Mouse (Mus musculus): ENCODE measurements around the gene Rab20. TPM values are rescaled to one million over a fixed set of nuclear protein-coding genes. Genes with fewer than 3 reads are reported as not detected.

Gene Rab20
- polyA plus RNA-seq, 1 experiment: 2.1 TPM

- H3K36me3 ChIP-seq (ENCODE audit: control insufficient read depth, insufficient read depth): peaks cover 8% of the 10 kb centered on the region
- H3ac ChIP-seq (ENCODE audit: control insufficient read depth, insufficient read length, low read depth): no peak overlapping the region
- H3K27me3 ChIP-seq (ENCODE audit: control insufficient read depth, insufficient read depth, insufficient read length): no peaks in the 10 kb centered on the region
- H3K4me3 ChIP-seq (ENCODE audit: insufficient read depth, poor library complexity, severe bottlenecking): no peak overlapping the region
- H3K79me3 ChIP-seq (ENCODE audit: low read depth): no peaks in the 10 kb centered on the region
- TF ChIP-seq MYOG (IDR thresholded peaks at IDR 0.05; ENCODE audit: control insufficient read depth, extremely low read depth, insufficient read length): no peak
- no peak for TF ChIP-seq MYOD1 (IDR thresholded peaks at IDR 0.05; ENCODE audit: control insufficient read depth, insufficient read length, low read depth)
- no peak for TF ChIP-seq CTCF (IDR thresholded peaks at IDR 0.05; ENCODE audit: control insufficient read depth, insufficient read depth, insufficient read length)
- TF ChIP-seq FOSL1 (IDR thresholded peaks at IDR 0.05; ENCODE audit: insufficient read depth, low read length, poor library complexity, severe bottlenecking): no peak
- TF ChIP-seq MAX (IDR thresholded peaks at IDR 0.05): no peak
- no peak for TF ChIP-seq USF1 (IDR thresholded peaks at IDR 0.05; ENCODE audit: low read depth)
- no peak for TF ChIP-seq CEBPB (IDR thresholded peaks at IDR 0.05; ENCODE audit: low read depth)
- H3K79me2 ChIP-seq (ENCODE audit: control insufficient read depth, insufficient read depth): no peaks in the 10 kb centered on the region
These were observed 56.5 kb downstream of the Rab20 start for GRCm38 (mm10) chr8:11421968-11422367.

- Histone ChIP-seq H3K27me3 (ENCODE audit: control insufficient read depth, insufficient read depth, insufficient read length) (no peaks in the 10 kb centered on the region), H3K79me2 (ENCODE audit: control insufficient read depth, insufficient read depth) (no peaks in the 10 kb centered on the region), H3K36me3 (ENCODE audit: control insufficient read depth, insufficient read depth) (peaks cover 6% of the 10 kb centered on the region), H3K4me3 (ENCODE audit: insufficient read depth, poor library complexity, severe bottlenecking) (no peak overlapping the region), H3K79me3 (ENCODE audit: low read depth) (no peaks in the 10 kb centered on the region), H3ac (ENCODE audit: control insufficient read depth, insufficient read length, low read depth) (no peak overlapping the region)
- TF ChIP-seq CTCF (IDR thresholded peaks at IDR 0.05; ENCODE audit: control insufficient read depth, insufficient read depth, insufficient read length) (peak; percentile 56), MYOG (IDR thresholded peaks at IDR 0.05; ENCODE audit: control insufficient read depth, extremely low read depth, insufficient read length) (no peak), FOSL1 (IDR thresholded peaks at IDR 0.05; ENCODE audit: insufficient read depth, low read length, poor library complexity, severe bottlenecking) (no peak), MYOD1 (IDR thresholded peaks at IDR 0.05; ENCODE audit: control insufficient read depth, insufficient read length, low read depth) (no peak), CEBPB (IDR thresholded peaks at IDR 0.05; ENCODE audit: low read depth) (no peak), MAX (IDR thresholded peaks at IDR 0.05) (no peak)
These were observed 57.4 kb downstream of the Rab20 start for GRCm38 (mm10) chr8:11421105-11421504.

GRCm38 (mm10) chr8:11419645-11420044 is 58.9 kb downstream of the Rab20 start:
- Histone ChIP-seq H3K36me3 (ENCODE audit: control insufficient read depth, insufficient read depth) (peaks cover 4% of the 10 kb centered on the region), H3K79me3 (ENCODE audit: low read depth) (no peaks in the 10 kb centered on the region)
- no peak for TF ChIP-seq CEBPB (IDR thresholded peaks at IDR 0.05; ENCODE audit: low read depth)
- TF ChIP-seq FOSL1 (IDR thresholded peaks at IDR 0.05; ENCODE audit: insufficient read depth, low read length, poor library complexity, severe bottlenecking): no peak
- no peak for TF ChIP-seq MYOG (IDR thresholded peaks at IDR 0.05; ENCODE audit: control insufficient read depth, extremely low read depth, insufficient read length)
- peak; percentile 54 for TF ChIP-seq CTCF (IDR thresholded peaks at IDR 0.05; ENCODE audit: control insufficient read depth, insufficient read depth, insufficient read length)
- TF ChIP-seq MAX (IDR thresholded peaks at IDR 0.05): no peak

GRCm38 (mm10) chr8:11419232-11419631 is 59.3 kb downstream of the Rab20 start:
- H3K79me3 ChIP-seq (ENCODE audit: low read depth): no peaks in the 10 kb centered on the region
- H3ac ChIP-seq (ENCODE audit: control insufficient read depth, insufficient read length, low read depth): no peak overlapping the region
- H3K27me3 ChIP-seq (ENCODE audit: control insufficient read depth, insufficient read depth, insufficient read length): no peaks in the 10 kb centered on the region
- no peaks in the 10 kb centered on the region for H3K79me2 ChIP-seq (ENCODE audit: control insufficient read depth, insufficient read depth)
- H3K4me3 ChIP-seq (ENCODE audit: insufficient read depth, poor library complexity, severe bottlenecking): no peak overlapping the region
- TF ChIP-seq CTCF (IDR thresholded peaks at IDR 0.05; ENCODE audit: control insufficient read depth, insufficient read depth, insufficient read length) (no peak), MYOD1 (IDR thresholded peaks at IDR 0.05; ENCODE audit: control insufficient read depth, insufficient read length, low read depth) (peak; percentile 11), MAX (IDR thresholded peaks at IDR 0.05) (peak; percentile 55)
- peaks cover 4% of the 10 kb centered on the region for H3K36me3 ChIP-seq (ENCODE audit: control insufficient read depth, insufficient read depth)

More at GRCm38 (mm10) chr8:11419645-11420044, 58.9 kb downstream of the Rab20 start:
- Histone ChIP-seq H3K4me3 (ENCODE audit: insufficient read depth, poor library complexity, severe bottlenecking) (no peak overlapping the region), H3K79me2 (ENCODE audit: control insufficient read depth, insufficient read depth) (no peaks in the 10 kb centered on the region), H3ac (ENCODE audit: control insufficient read depth, insufficient read length, low read depth) (no peak overlapping the region), H3K27me3 (ENCODE audit: control insufficient read depth, insufficient read depth, insufficient read length) (no peaks in the 10 kb centered on the region)

- no peaks in the 10 kb centered on the region for H3K27me3 ChIP-seq (ENCODE audit: control insufficient read depth, insufficient read depth, insufficient read length)
- no peaks in the 10 kb centered on the region for H3K79me3 ChIP-seq (ENCODE audit: low read depth)
- H3ac ChIP-seq (ENCODE audit: control insufficient read depth, insufficient read length, low read depth): no peak overlapping the region
- no peak overlapping the region for H3K4me3 ChIP-seq (ENCODE audit: insufficient read depth, poor library complexity, severe bottlenecking)
- peaks cover 13% of the 10 kb centered on the region for H3K36me3 ChIP-seq (ENCODE audit: control insufficient read depth, insufficient read depth)
- no peaks in the 10 kb centered on the region for H3K79me2 ChIP-seq (ENCODE audit: control insufficient read depth, insufficient read depth)
- TF ChIP-seq MAX (IDR thresholded peaks at IDR 0.05) (no peak), USF1 (IDR thresholded peaks at IDR 0.05; ENCODE audit: low read depth) (no peak), CEBPB (IDR thresholded peaks at IDR 0.05; ENCODE audit: low read depth) (no peak), MYOG (IDR thresholded peaks at IDR 0.05; ENCODE audit: control insufficient read depth, extremely low read depth, insufficient read length) (no peak), MYOD1 (IDR thresholded peaks at IDR 0.05; ENCODE audit: control insufficient read depth, insufficient read length, low read depth) (peak; percentile 79), CTCF (IDR thresholded peaks at IDR 0.05; ENCODE audit: control insufficient read depth, insufficient read depth, insufficient read length) (no peak), FOSL1 (IDR thresholded peaks at IDR 0.05; ENCODE audit: insufficient read depth, low read length, poor library complexity, severe bottlenecking) (peak; percentile 20)
These were observed 60.7 kb downstream of the Rab20 start for GRCm38 (mm10) chr8:11417762-11418161.

- no peak for TF ChIP-seq CEBPB (IDR thresholded peaks at IDR 0.05; ENCODE audit: low read depth)
- TF ChIP-seq MYOD1 (IDR thresholded peaks at IDR 0.05; ENCODE audit: control insufficient read depth, insufficient read length, low read depth): no peak
- no peak for TF ChIP-seq FOSL1 (IDR thresholded peaks at IDR 0.05; ENCODE audit: insufficient read depth, low read length, poor library complexity, severe bottlenecking)
- TF ChIP-seq CTCF (IDR thresholded peaks at IDR 0.05; ENCODE audit: control insufficient read depth, insufficient read depth, insufficient read length): no peak
- TF ChIP-seq USF1 (IDR thresholded peaks at IDR 0.05; ENCODE audit: low read depth): no peak
- no peak for TF ChIP-seq MAX (IDR thresholded peaks at IDR 0.05)
- no peak for TF ChIP-seq MYOG (IDR thresholded peaks at IDR 0.05; ENCODE audit: control insufficient read depth, extremely low read depth, insufficient read length)
- Histone ChIP-seq H3K27me3 (ENCODE audit: control insufficient read depth, insufficient read depth, insufficient read length) (no peaks in the 10 kb centered on the region), H3K4me3 (ENCODE audit: insufficient read depth, poor library complexity, severe bottlenecking) (no peak overlapping the region), H3K79me3 (ENCODE audit: low read depth) (no peaks in the 10 kb centered on the region), H3K79me2 (ENCODE audit: control insufficient read depth, insufficient read depth) (no peaks in the 10 kb centered on the region), H3ac (ENCODE audit: control insufficient read depth, insufficient read length, low read depth) (no peak overlapping the region), H3K36me3 (ENCODE audit: control insufficient read depth, insufficient read depth) (peaks cover 16% of the 10 kb centered on the region)
These were observed 63.4 kb downstream of the Rab20 start for GRCm38 (mm10) chr8:11415089-11415488.
